Mouse (Mus musculus): ENCODE results near the gene Tada2a. TPM values are rescaled to one million over a fixed set of nuclear protein-coding genes. Genes with fewer than 3 reads are reported as not detected.

Gene Tada2a
- polyA plus RNA-seq, 1 experiment from 2014 or later: 29.1 TPM

- H3K27me3 ChIP-seq (replicated peaks; ENCODE audit: control insufficient read depth, insufficient read depth, low read length): no peaks in the 10 kb centered on the region
- no peak overlapping the region for H3K4me3 ChIP-seq (ENCODE audit: low read length)
- H3K9me3 ChIP-seq (ENCODE audit: control insufficient read depth, low read length): no peaks in the 10 kb centered on the region
- H3K4me1 ChIP-seq (ENCODE audit: control insufficient read depth, insufficient read depth, low read depth, low read length): no peaks in the 10 kb centered on the region
- WGBS: 81% methylated on average over 8 of the region's 8 CpGs
- no peak for ATAC-seq
- no peak overlapping the region for H3K27ac ChIP-seq (ENCODE audit: low read depth, low read length)
- peaks cover 11% of the 10 kb centered on the region for H3K36me3 ChIP-seq (ENCODE audit: control insufficient read depth, insufficient read depth, low read length)
- H3K9ac ChIP-seq (ENCODE audit: low read depth, low read length): no peak overlapping the region
- no peak overlapping the region for H3K4me2 ChIP-seq (ENCODE audit: low read length)
Observed at GRCm38 (mm10) chr11:84090572-84090971, 38.8 kb downstream of the Tada2a start.

DNA sequence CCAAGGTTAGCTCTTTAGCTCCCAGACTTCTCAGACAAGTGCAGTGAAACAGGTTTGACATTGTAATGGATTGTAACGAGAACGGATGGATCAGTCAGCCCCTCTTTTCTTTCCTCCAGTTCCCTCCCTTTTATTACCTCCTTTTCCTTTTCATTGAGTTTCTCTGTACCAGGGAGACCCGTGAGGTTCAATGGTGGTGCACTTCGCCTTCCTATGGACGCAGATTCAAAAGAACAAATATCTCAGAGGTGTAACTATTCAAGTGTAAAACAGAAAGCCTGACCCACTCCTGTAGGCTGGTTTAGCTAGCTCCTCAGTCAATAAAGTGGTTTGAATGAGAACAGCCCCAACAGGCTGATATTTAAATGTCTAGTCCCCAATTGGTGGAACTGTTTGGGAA, 47.5 kb downstream of the Tada2a start:
- Histone ChIP-seq H3K27me3 (replicated peaks; ENCODE audit: control insufficient read depth, insufficient read depth, low read length) (no peaks in the 10 kb centered on the region), H3K4me3 (ENCODE audit: low read length) (no peak overlapping the region), H3K27ac (ENCODE audit: low read depth, low read length) (no peak overlapping the region), H3K4me2 (ENCODE audit: low read length) (no peak overlapping the region), H3K9me3 (ENCODE audit: control insufficient read depth, low read length) (no peaks in the 10 kb centered on the region), H3K9ac (ENCODE audit: low read depth, low read length) (no peak overlapping the region), H3K36me3 (ENCODE audit: control insufficient read depth, insufficient read depth, low read length) (peaks cover 19% of the 10 kb centered on the region), H3K4me1 (ENCODE audit: control insufficient read depth, insufficient read depth, low read depth, low read length) (no peaks in the 10 kb centered on the region)
- WGBS: 83% methylated on average over 5 of the region's 5 CpGs
- no peak for ATAC-seq

DNA sequence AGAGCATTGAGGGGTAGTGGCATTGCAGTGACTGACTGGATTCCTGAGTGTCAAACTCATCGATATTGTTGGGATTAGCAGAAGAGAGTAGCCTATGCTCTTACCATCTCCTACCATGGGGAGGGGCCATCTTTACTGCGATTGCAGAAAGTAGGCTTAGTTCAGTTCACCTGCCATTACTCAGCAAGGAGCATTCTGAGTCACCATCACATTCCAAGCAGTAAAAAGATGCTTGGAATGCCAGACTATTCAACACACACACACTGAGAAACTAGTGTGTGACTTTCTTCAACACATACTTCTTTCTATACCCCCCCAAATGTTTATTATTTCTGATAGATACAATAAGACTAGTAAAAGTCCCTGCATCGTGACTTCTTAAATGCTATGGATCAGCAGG, 49.1 kb downstream of the Tada2a start:
- Histone ChIP-seq H3K4me2 (ENCODE audit: low read length) (no peak overlapping the region), H3K27ac (ENCODE audit: low read depth, low read length) (no peak overlapping the region), H3K4me3 (ENCODE audit: low read length) (no peak overlapping the region), H3K9ac (ENCODE audit: low read depth, low read length) (no peak overlapping the region), H3K36me3 (ENCODE audit: control insufficient read depth, insufficient read depth, low read length) (peaks cover 16% of the 10 kb centered on the region), H3K4me1 (ENCODE audit: control insufficient read depth, insufficient read depth, low read depth, low read length) (no peaks in the 10 kb centered on the region), H3K9me3 (ENCODE audit: control insufficient read depth, low read length) (no peaks in the 10 kb centered on the region), H3K27me3 (replicated peaks; ENCODE audit: control insufficient read depth, insufficient read depth, low read length) (no peaks in the 10 kb centered on the region)
- no peak for ATAC-seq
- WGBS: 95% methylated on average over 3 of the region's 3 CpGs

GRCm38 (mm10) chr11:84079887-84080286, 49.5 kb downstream of the Tada2a start:
- Histone ChIP-seq H3K36me3 (ENCODE audit: control insufficient read depth, insufficient read depth, low read length) (peaks cover 16% of the 10 kb centered on the region), H3K4me2 (ENCODE audit: low read length) (no peak overlapping the region), H3K9me3 (ENCODE audit: control insufficient read depth, low read length) (no peaks in the 10 kb centered on the region), H3K27ac (ENCODE audit: low read depth, low read length) (no peak overlapping the region), H3K4me3 (ENCODE audit: low read length) (no peak overlapping the region), H3K27me3 (replicated peaks; ENCODE audit: control insufficient read depth, insufficient read depth, low read length) (no peaks in the 10 kb centered on the region), H3K4me1 (ENCODE audit: control insufficient read depth, insufficient read depth, low read depth, low read length) (no peaks in the 10 kb centered on the region), H3K9ac (ENCODE audit: low read depth, low read length) (no peak overlapping the region)
- ATAC-seq: no peak
- whole genome bisulfite sequencing: 76% methylated on average over 4 of the region's 4 CpGs

- WGBS: 89% methylated on average over 11 of the region's 11 CpGs
- H3K27ac ChIP-seq (ENCODE audit: low read depth, low read length): no peak overlapping the region
- H3K4me2 ChIP-seq (ENCODE audit: low read length): no peak overlapping the region
- ATAC-seq: no peak
- no peaks in the 10 kb centered on the region for H3K27me3 ChIP-seq (replicated peaks; ENCODE audit: control insufficient read depth, insufficient read depth, low read length)
- H3K4me1 ChIP-seq (ENCODE audit: control insufficient read depth, insufficient read depth, low read depth, low read length): no peaks in the 10 kb centered on the region
- no peaks in the 10 kb centered on the region for H3K9me3 ChIP-seq (ENCODE audit: control insufficient read depth, low read length)
- no peak overlapping the region for H3K4me3 ChIP-seq (ENCODE audit: low read length)
- H3K36me3 ChIP-seq (ENCODE audit: control insufficient read depth, insufficient read depth, low read length): peaks cover 16% of the 10 kb centered on the region
- no peak overlapping the region for H3K9ac ChIP-seq (ENCODE audit: low read depth, low read length)
Observed at GRCm38 (mm10) chr11:84079361-84079760, 50.0 kb downstream of the Tada2a start.

DNA sequence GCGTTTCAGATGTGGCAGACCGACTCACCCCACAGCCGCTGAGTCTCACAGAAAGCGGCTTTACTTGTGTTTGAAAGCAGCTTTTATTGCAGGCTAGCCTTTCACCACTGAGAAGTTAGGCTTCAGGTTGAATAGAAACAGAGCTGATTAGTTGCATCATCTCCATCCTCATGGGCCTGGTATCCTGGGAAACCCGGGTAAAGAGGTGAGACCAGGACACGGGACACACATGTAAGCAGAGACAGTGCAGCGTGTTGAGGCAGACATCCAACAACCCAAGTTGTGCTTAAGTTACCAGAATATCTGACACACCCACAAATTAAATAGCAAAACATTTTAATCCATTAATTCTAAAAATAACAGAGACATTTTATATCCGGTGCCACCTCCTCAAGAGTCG, 50.8 kb downstream of the Tada2a start:
- no peak for ATAC-seq
- no peak overlapping the region for H3K4me3 ChIP-seq (ENCODE audit: low read length)
- 84% methylated on average over 9 of the region's 9 CpGs for WGBS

DNA sequence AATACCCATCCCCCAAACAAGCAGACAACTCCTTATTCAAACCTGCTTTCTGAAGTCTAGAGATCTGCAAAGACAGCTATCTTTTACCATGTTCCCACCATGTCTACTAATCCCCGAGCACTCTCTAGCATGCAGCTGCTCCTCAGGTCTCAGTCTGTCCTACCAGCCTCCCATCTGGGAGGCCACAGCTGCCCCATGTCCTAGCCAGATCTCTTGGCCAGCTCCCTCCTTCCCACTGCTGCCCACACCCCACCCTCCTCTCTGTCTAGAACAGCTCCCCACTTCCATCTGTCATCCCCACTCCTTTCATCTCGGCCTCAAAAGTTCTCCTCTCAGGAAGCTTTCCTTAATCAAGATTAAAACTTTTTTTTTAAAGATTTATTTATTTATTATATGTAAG, 52.4 kb downstream of the Tada2a start:
- H3K36me3 ChIP-seq (ENCODE audit: control insufficient read depth, insufficient read depth, low read length): peaks cover 7% of the 10 kb centered on the region
- H3K27ac ChIP-seq (ENCODE audit: low read depth, low read length): no peak overlapping the region
- H3K9me3 ChIP-seq (ENCODE audit: control insufficient read depth, low read length): no peaks in the 10 kb centered on the region
- no peaks in the 10 kb centered on the region for H3K27me3 ChIP-seq (replicated peaks; ENCODE audit: control insufficient read depth, insufficient read depth, low read length)
- H3K4me3 ChIP-seq (ENCODE audit: low read length): no peak overlapping the region
- H3K4me1 ChIP-seq (ENCODE audit: control insufficient read depth, insufficient read depth, low read depth, low read length): no peaks in the 10 kb centered on the region
- ATAC-seq: no peak
- no peak overlapping the region for H3K9ac ChIP-seq (ENCODE audit: low read depth, low read length)
- 53% methylated on average over 2 of the region's 2 CpGs for WGBS
- no peak overlapping the region for H3K4me2 ChIP-seq (ENCODE audit: low read length)

More for the DNA sequence above, 50.8 kb downstream of the Tada2a start:
- Histone ChIP-seq H3K27ac (ENCODE audit: low read depth, low read length) (no peak overlapping the region), H3K36me3 (ENCODE audit: control insufficient read depth, insufficient read depth, low read length) (peaks cover 16% of the 10 kb centered on the region), H3K4me1 (ENCODE audit: control insufficient read depth, insufficient read depth, low read depth, low read length) (no peaks in the 10 kb centered on the region), H3K27me3 (replicated peaks; ENCODE audit: control insufficient read depth, insufficient read depth, low read length) (no peaks in the 10 kb centered on the region), H3K4me2 (ENCODE audit: low read length) (no peak overlapping the region), H3K9ac (ENCODE audit: low read depth, low read length) (no peak overlapping the region), H3K9me3 (ENCODE audit: control insufficient read depth, low read length) (no peaks in the 10 kb centered on the region)

GRCm38 (mm10) chr11:84073816-84074764, 55.3 kb downstream of the Tada2a start:
- Histone ChIP-seq H3K4me2 (ENCODE audit: low read length) (no peak overlapping the region), H3K4me1 (ENCODE audit: control insufficient read depth, insufficient read depth, low read depth, low read length) (peaks cover under 1% of the 10 kb centered on the region; the same call in 1 of the 2 replicates), H3K36me3 (ENCODE audit: control insufficient read depth, insufficient read depth, low read length) (peaks cover 4% of the 10 kb centered on the region), H3K27me3 (replicated peaks; ENCODE audit: control insufficient read depth, insufficient read depth, low read length) (peaks cover 6% of the 10 kb centered on the region; the same call in 1 of the 2 replicates), H3K9ac (ENCODE audit: low read depth, low read length) (no peak overlapping the region), H3K4me3 (ENCODE audit: low read length) (no peak overlapping the region), H3K9me3 (ENCODE audit: control insufficient read depth, low read length) (no peaks in the 10 kb centered on the region), H3K27ac (ENCODE audit: low read depth, low read length) (no peak overlapping the region)
- no peak for ATAC-seq
- WGBS: 73% methylated on average over 7 of the region's 7 CpGs

GRCm38 (mm10) chr11:84072904-84073651, 56.3 kb downstream of the Tada2a start:
- Histone ChIP-seq H3K4me3 (ENCODE audit: low read length) (no peak overlapping the region), H3K4me1 (ENCODE audit: control insufficient read depth, insufficient read depth, low read depth, low read length) (peaks cover 4% of the 10 kb centered on the region), H3K27me3 (replicated peaks; ENCODE audit: control insufficient read depth, insufficient read depth, low read length) (peaks cover 6% of the 10 kb centered on the region; the same call in 1 of the 2 replicates), H3K4me2 (ENCODE audit: low read length) (no peak overlapping the region), H3K27ac (ENCODE audit: low read depth, low read length) (no peak overlapping the region), H3K9me3 (ENCODE audit: control insufficient read depth, low read length) (no peaks in the 10 kb centered on the region), H3K9ac (ENCODE audit: low read depth, low read length) (no peak overlapping the region), H3K36me3 (ENCODE audit: control insufficient read depth, insufficient read depth, low read length) (no peaks in the 10 kb centered on the region)
- 59% methylated on average over 9 of the region's 9 CpGs for WGBS
- ATAC-seq: no peak
